Mouse (Mus musculus): Measurements from ENCODE around the gene Atf6b. TPM values are rescaled to one million over a fixed set of nuclear protein-coding genes. Genes with fewer than 3 reads are reported as not detected.

Atf6b gene
- polyA plus RNA-seq (2015; fragmentation: Nextera tagmentation; extraction: Ambion mirVana): 97.8 and 106 TPM in 2 replicates

DNA sequence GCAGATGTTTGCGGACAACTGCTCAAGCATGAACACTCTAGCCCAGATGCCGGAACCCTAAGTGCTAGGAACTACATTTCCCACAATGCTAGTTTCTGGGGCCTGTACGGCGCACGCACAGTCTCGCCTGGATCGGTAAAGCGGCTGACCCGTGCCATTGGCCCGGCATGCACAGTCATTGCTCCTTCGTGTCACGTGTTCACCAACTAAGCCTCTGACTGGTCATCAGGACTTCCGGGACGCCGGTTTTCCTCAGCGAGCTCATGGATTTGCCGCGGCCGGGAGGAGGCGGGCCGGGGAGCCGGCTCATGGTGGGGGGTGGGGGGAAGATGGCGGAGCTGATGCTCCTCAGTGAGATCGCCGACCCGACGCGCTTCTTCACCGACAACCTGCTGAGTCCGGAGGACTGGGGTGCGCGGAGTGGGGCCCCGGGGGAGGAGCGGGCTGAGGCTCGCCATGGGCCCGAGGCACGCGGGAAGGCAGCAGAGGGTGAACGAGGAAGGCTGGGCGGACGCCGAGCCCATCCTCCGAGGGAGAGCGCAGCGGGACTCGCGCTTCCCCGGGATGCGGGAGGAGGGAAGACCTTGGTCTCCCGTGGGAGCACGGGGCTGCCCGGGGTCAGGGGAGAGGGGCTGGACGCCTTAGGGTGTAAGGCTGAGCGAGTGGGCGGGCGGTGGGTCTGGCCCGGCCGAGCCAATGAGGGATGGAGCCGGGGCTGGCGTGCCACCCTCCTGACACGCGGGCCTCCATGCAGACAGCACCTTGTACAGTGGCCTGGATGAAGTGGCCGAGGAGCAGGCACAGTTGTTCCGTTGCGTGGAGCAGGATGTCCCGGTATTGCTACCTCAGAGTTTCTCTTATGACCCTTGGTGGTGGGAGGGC lies at the start of gene Atf6b:
TSS of gene Atf6b (plus strand) at position 241 of the 882 bp plus-strand sequence.
- Histone ChIP-seq H3K4me3 (peak within 1 kb of the TSS; percentile 100), H3K9ac (peak within 1 kb of the TSS; percentile 88), H3K36me3 (peaks cover 34% of the 10 kb centered on the region), H3K4me1 (peaks cover 31% of the 10 kb centered on the region), H3K27me3 (no peaks in the 10 kb centered on the region), H3K9me3 (no peaks in the 10 kb centered on the region), H3K27ac (peak within 1 kb of the TSS; percentile 73), H3K4me2 (peak within 1 kb of the TSS; percentile 91)
- under 1% methylated on average over 66 of the region's 66 CpGs for WGBS
- peak; percentile 94 for ATAC-seq (ENCODE audit: insufficient number of reproducible peaks, insufficient read depth, low FRiP score, low TSS enrichment, low read depth)

DNA sequence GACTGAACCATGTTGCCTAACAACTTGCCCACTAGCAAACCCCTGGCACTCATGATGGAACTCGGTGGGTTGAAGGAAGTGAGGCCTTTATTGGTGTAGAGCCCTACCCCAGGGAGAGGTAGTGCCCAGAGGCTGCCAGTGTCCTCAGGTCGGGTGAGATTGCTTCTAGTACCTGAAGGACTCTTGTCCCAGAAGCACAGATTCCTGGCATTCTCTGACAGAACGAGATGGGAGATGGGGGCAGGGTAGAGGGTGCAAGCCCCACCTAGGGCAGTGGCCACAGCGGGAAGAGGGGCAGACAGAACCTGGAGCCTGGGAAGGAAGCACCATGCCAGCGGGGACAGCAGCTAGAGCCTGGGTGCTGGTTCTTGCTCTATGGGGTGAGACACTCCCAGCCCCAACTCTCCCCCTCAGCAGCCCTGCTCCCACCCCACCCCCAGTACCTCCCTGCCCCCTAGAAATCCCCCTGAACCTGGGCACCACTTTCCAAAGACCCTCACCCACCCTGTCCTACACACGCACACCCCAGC lies 49.3 kb upstream of the Atf6b start, which contains the start of gene Ager:
TSS of gene Ager (plus strand) at position 297 of the 530 bp plus-strand sequence.
- peak within 1 kb of the TSS; percentile 7 for H3K27ac ChIP-seq
- H3K9ac ChIP-seq: peak within 1 kb of the TSS; percentile 44; the same call in 1 of the 2 replicates
- H3K4me1 ChIP-seq: peaks cover 57% of the 10 kb centered on the region
- H3K4me3 ChIP-seq: no peak within 1 kb of the TSS
- peak within 1 kb of the TSS; percentile 9; the same call in 1 of the 2 replicates for H3K4me2 ChIP-seq
- H3K9me3 ChIP-seq: no peaks in the 10 kb centered on the region
- peaks cover 57% of the 10 kb centered on the region for H3K36me3 ChIP-seq
- WGBS: 12% methylated on average over 6 of the region's 6 CpGs
- ATAC-seq (ENCODE audit: insufficient number of reproducible peaks, insufficient read depth, low FRiP score, low TSS enrichment, low read depth): no peak
- no peaks in the 10 kb centered on the region for H3K27me3 ChIP-seq

DNA sequence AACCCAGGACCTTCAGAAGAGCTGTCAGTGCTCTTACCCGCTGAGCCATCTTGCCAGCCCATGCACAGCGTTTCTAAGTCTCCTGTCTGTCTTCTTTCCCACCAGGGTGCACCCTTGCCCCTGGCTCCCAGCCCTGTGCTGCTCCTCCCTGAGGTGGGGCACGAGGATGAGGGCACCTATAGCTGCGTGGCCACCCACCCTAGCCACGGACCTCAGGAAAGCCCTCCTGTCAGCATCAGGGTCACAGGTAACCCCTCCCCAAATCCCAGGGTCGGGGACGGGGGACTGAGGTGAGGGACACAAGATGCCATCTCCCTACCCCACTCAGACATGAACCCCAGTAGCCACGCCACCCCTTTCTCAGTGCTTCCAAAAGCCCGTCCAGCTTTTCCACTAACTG lies 47.1 kb upstream of the Atf6b start:
- no peak overlapping the region for H3K27ac ChIP-seq
- no peaks in the 10 kb centered on the region for H3K9me3 ChIP-seq
- H3K27me3 ChIP-seq: no peaks in the 10 kb centered on the region
- H3K9ac ChIP-seq: no peak overlapping the region
- no peak overlapping the region for H3K4me2 ChIP-seq
- peaks cover 48% of the 10 kb centered on the region for H3K4me1 ChIP-seq
- no peak overlapping the region for H3K4me3 ChIP-seq
- ATAC-seq (ENCODE audit: insufficient number of reproducible peaks, insufficient read depth, low FRiP score, low TSS enrichment, low read depth): no peak
- H3K36me3 ChIP-seq: peaks cover 47% of the 10 kb centered on the region
- WGBS: 78% methylated on average over 9 of the region's 9 CpGs

DNA sequence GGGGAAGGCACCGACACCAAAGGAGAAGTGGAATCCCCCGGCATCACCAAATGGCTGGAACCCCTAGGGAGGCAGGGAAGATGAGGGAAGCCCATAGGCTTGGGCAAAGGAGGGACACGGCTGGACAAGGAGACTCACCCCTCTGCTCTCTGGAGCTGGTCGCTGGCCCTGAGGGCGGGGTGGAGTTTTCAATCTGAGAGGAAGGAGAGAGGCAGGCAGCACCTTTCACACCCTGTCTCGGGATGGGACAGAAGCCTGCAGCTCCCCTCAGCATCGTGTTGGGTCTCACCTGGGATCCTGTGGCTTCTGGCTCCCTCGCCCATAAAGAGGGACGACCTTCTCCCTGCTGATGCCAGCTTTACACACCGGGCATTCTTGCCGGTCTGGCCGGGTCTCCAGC lies 45.1 kb upstream of the Atf6b start:
- Histone ChIP-seq H3K4me3 (peak overlapping the region; percentile 90; the same call in 1 of the 2 replicates), H3K9me3 (no peaks in the 10 kb centered on the region), H3K36me3 (peaks cover 30% of the 10 kb centered on the region), H3K27ac (no peak overlapping the region), H3K4me1 (peaks cover 40% of the 10 kb centered on the region), H3K4me2 (peak overlapping the region; percentile 86; the same call in 1 of the 2 replicates), H3K27me3 (no peaks in the 10 kb centered on the region), H3K9ac (no peak overlapping the region)
- 82% methylated on average over 12 of the region's 12 CpGs for WGBS
- no peak for ATAC-seq (ENCODE audit: insufficient number of reproducible peaks, insufficient read depth, low FRiP score, low TSS enrichment, low read depth)

DNA sequence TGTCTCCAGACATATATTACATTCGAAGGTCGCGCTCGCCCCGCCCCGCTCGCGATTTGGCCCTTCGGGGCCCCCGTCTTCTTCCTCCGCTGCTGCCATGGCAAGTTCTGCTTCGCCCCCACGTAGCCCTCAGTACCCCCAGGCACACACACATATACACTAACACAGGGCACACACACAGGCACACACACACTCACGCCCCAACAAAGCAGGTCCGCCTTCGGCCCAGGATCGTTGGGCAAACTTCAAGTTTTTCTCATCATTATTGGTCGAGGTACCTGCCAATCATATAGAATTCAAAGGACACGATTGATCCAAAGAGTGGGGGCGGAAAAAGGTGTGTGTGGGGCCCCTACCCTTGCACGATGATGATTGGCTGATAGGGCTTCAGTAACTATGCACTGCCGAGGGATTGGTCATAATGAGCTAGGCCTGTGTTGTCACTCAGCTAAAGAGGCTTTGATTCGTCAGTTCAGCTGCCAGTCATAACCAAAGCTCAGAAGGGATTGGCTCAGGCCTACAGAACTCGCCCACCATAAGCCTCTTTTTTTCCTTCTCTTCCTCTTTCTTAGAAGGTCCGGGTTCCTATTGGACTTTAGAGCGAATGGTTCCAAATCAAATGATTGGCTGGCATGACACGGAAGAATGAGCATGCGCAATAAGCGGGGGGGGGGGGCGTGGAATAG lies 43.4 kb upstream of the Atf6b start, which contains the start of gene Rnf5:
TSS of gene Rnf5 (minus strand) at position 316 of the 686 bp plus-strand sequence.
- H3K9me3 ChIP-seq: no peaks in the 10 kb centered on the region
- H3K4me1 ChIP-seq: peaks cover 39% of the 10 kb centered on the region
- H3K27me3 ChIP-seq: no peaks in the 10 kb centered on the region
- H3K9ac ChIP-seq: peak within 1 kb of the TSS; percentile 92
- peak within 1 kb of the TSS; percentile 95 for H3K4me2 ChIP-seq
- ATAC-seq (ENCODE audit: insufficient number of reproducible peaks, insufficient read depth, low FRiP score, low TSS enrichment, low read depth): peak; percentile 96
- WGBS: under 1% methylated on average over 30 of the region's 30 CpGs
- H3K4me3 ChIP-seq: peak within 1 kb of the TSS; percentile 90
- H3K27ac ChIP-seq: peak within 1 kb of the TSS; percentile 89
- H3K36me3 ChIP-seq: peaks cover 33% of the 10 kb centered on the region

DNA sequence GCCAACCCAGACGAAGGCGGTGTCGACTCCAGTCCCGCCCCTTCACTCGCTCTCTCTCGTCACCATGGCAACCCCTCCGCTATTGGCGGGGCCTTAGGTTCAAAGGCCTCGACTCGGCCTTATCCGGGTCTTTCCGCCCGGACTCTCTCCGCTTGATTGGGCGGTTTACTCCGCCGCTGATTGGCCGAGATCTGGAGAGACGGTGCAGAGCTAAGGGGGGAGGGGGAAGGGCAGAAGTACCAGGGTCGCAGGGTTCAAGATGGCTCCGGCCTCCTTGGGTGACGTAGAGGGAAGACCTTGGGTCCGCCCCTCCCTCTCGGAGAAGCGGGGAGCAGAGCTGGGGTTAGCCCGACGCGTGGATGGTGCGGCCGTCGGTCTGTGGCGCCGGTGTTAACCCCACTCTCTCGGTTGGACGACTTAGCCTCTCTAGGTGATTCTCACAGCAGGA lies 42.9 kb upstream of the Atf6b start, which contains the start of gene Agpat1:
TSS of gene Agpat1 (plus strand) at position 202 of the 448 bp plus-strand sequence.
- peak; percentile 84 for ATAC-seq (ENCODE audit: insufficient number of reproducible peaks, insufficient read depth, low FRiP score, low TSS enrichment, low read depth)
- Histone ChIP-seq H3K27ac (peak within 1 kb of the TSS; percentile 89), H3K9me3 (no peaks in the 10 kb centered on the region), H3K4me3 (peak within 1 kb of the TSS; percentile 90), H3K27me3 (no peaks in the 10 kb centered on the region), H3K4me1 (peaks cover 41% of the 10 kb centered on the region), H3K36me3 (peaks cover 30% of the 10 kb centered on the region), H3K4me2 (peak within 1 kb of the TSS; percentile 95), H3K9ac (peak within 1 kb of the TSS; percentile 92)
- WGBS: under 1% methylated on average over 35 of the region's 35 CpGs

DNA sequence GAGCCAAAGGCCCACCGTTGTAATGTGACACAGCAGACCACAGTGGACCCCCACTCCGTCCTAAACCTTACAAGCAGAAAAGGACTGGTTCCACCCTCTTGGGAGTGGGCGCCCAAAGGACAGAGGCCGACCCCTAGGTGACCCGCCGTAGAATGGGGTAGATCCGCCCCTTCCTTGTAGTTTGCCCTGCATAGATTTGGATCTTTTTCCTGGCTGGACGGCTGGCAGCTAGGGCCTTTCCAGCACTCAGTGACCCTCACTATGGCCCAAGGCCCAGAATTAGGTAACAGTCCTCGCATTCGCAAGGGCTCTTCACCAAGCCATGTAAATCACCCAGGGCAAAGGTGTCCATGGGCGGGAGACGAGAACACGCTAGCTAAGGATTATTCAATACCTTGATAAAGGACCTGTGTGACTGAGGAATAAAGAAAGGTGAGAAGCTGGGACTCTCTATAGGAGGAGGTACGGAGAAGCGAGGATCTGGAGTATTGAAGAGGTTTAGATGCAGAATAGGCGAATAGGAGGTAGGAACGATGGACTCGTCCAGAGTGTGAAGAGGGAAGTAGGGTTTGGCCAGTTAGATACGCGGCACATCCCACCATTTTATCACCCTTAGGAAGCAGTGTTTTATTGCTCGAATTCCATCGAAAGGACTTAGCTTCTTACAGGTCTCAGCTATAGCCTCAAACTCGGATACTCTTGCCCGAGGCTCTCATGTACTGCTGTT lies 42.3 kb upstream of the Atf6b start:
- WGBS: 16% methylated on average over 24 of the region's 24 CpGs
- Histone ChIP-seq H3K9ac (peak overlapping the region; percentile 92), H3K27ac (peak overlapping the region; percentile 89), H3K27me3 (no peaks in the 10 kb centered on the region), H3K9me3 (no peaks in the 10 kb centered on the region), H3K4me1 (peaks cover 41% of the 10 kb centered on the region), H3K36me3 (peaks cover 29% of the 10 kb centered on the region), H3K4me3 (peak overlapping the region; percentile 90), H3K4me2 (peak overlapping the region; percentile 95)
- no peak for ATAC-seq (ENCODE audit: insufficient number of reproducible peaks, insufficient read depth, low FRiP score, low TSS enrichment, low read depth)

DNA sequence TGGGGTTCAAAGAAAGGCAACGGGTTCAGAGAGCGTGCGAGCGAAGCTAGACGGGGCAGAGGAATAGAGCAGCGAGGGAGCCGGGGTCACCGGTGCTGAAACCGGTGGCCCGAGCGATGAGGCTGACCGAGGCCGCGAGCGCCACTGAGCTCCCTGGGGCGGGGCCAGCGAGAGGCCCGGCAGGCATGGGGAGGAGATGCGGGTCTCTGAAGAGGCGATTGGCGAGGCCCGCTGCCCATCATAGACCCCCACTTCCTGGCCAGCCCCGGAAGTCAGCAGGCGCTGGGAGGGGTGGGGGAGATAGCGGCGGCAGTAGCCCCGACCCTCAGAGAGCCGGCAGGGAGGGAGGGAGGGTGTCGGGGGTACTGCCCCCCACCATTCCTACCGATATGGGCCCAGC lies 41.3 kb upstream of the Atf6b start:
- H3K9me3 ChIP-seq: no peaks in the 10 kb centered on the region
- H3K27ac ChIP-seq: peak overlapping the region; percentile 89
- H3K4me3 ChIP-seq: peak overlapping the region; percentile 90
- H3K36me3 ChIP-seq: peaks cover 25% of the 10 kb centered on the region
- H3K9ac ChIP-seq: peak overlapping the region; percentile 92
- peak overlapping the region; percentile 95 for H3K4me2 ChIP-seq
- peaks cover 41% of the 10 kb centered on the region for H3K4me1 ChIP-seq
- ATAC-seq (ENCODE audit: insufficient number of reproducible peaks, insufficient read depth, low FRiP score, low TSS enrichment, low read depth): peak; percentile 53; the same call in 1 of the 2 replicates
- H3K27me3 ChIP-seq: no peaks in the 10 kb centered on the region
- under 1% methylated on average over 27 of the region's 30 CpGs for WGBS

DNA sequence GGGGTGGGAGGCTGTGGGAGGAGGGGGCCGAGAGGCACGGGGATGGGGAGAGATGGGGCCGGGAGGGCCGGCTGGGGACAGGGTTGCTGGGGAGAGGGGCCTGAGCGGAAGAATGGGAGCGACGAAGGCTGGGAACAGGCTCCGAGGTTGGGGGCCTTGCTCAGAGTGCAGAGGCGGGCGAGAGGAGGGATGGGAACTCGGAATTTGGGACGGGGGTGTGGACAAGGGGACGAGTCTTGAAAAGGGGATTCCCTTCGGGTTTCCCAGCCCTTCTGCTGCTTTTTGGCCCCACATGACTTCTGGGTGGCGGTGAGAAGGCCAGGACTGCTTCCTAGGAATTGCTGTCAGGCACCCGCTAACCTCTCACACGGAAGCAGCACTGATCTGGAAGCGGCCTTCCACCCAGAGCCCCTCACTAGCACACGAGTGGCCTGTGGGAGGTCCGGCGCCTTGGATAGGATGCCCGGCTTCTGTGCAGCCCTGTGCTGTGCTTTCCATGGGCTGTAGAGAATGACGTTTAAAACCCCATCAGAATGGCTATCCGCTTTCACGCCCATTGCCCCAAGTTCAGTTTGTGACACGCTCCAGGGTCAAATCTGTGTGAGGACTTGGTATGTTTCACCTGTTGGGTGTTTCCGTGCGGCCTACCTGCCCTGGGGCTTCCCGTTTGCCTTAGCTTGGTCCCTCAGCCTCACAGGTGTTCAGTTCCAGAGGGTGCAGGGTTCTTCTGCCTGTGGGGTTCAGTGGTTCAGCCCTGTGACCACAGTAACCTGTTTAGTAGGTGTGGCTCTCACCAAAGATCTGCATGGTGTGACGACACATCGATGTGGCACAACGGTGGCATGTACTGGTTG lies 40.5 kb upstream of the Atf6b start:
- Histone ChIP-seq H3K27ac (peak overlapping the region; percentile 89), H3K4me2 (peak overlapping the region; percentile 95), H3K9ac (peak overlapping the region; percentile 92), H3K4me3 (peak overlapping the region; percentile 90), H3K27me3 (no peaks in the 10 kb centered on the region), H3K36me3 (peaks cover 26% of the 10 kb centered on the region), H3K4me1 (peaks cover 41% of the 10 kb centered on the region), H3K9me3 (no peaks in the 10 kb centered on the region)
- ATAC-seq (ENCODE audit: insufficient number of reproducible peaks, insufficient read depth, low FRiP score, low TSS enrichment, low read depth): no peak
- WGBS: 14% methylated on average over 32 of the region's 32 CpGs

DNA sequence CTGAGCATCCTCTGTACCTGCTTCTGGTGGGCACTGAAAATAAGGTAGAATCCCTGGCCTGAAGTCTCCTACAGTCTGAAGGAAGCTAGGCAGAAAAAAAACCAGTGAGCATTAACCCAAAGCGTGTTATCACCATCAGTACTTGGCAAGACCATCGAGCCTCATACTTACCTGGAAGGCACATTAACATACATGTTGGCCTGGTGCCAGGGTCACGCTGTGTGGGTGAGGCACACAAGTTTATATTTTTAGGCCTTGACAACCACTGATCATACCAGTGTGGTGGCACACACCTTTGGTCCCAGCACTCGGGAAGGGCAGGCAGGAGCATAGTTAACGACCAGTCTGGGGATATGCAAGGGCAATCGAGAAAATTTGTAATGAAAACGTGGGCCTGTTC lies 38.9 kb upstream of the Atf6b start:
- Histone ChIP-seq H3K36me3 (peaks cover 34% of the 10 kb centered on the region), H3K4me1 (peaks cover 33% of the 10 kb centered on the region), H3K4me2 (no peak overlapping the region), H3K27me3 (no peaks in the 10 kb centered on the region), H3K4me3 (no peak overlapping the region), H3K9ac (peak overlapping the region; percentile 55; the same call in 1 of the 2 replicates), H3K9me3 (no peaks in the 10 kb centered on the region), H3K27ac (no peak overlapping the region)
- whole genome bisulfite sequencing: 84% methylated on average over 7 of the region's 7 CpGs
- ATAC-seq (ENCODE audit: insufficient number of reproducible peaks, insufficient read depth, low FRiP score, low TSS enrichment, low read depth): no peak

All from embryonic facial prominence, embryonic 13.5 days (tissue).